14 mouse cellular contexts compared by ENCODE assay signal in the genomic region with DNA sequence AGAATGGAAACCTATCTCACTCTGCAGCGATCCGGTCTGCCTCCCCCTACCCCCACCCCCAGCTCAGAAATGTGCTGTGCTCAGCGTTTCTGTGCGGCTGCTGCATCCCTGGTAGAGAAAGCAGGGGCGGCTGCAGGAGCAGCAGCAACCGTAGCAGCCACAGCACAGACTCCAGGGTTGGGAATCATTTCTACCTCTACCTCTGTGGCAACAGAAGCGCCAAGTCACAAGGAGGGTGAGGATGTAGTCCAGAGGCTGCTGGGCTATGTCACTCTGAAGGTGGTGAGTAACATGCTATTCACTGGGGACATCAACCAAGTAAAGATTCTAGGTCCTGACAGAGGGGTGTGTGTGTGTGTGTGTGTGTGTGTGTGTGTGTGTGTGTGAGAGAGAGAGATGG.
DNase-seq lines count a peak whose midpoint lies in the region; ATAC-seq lines count a peak whose summit lies in the region.
"Had no signal": no experiment of that assay in that cellular context is flagged by ENCODE, and none has a peak within 500 bp of the region (broad histone marks: within the 10 kb centered on the region; RNA-seq: fewer than 3 reads in every experiment).

No protein-coding gene starts in this region.

- intact Hi-C loops in left cerebral cortex, postnatal 14 days (cut with DNase I), result loop anchor here (5.0 to 10.0 kb wide), 2 partner anchors 37 to 369 kb away; no protein-coding TSS in a partner anchor

- WGBS in hindbrain, embryonic 12.5 days, result 35% methylated on average over 7 of the region's 7 CpGs
- 29% methylated on average over 7 of the region's 7 CpGs for WGBS in neural tube, embryonic 13.5 days

- H3K36me3 ChIP-seq in hindbrain, embryonic 12.5 days, result no peaks in the 10 kb centered on the region
- no peaks in the 10 kb centered on the region for H3K36me3 ChIP-seq in neural tube, embryonic 13.5 days
- H3K36me3 ChIP-seq: G1E; lung, embryonic 15.5 days had no signal

- peak overlapping the region; percentile 41 for H3K4me2 ChIP-seq in hindbrain, embryonic 12.5 days (replicated peaks)
- H3K4me2 ChIP-seq in neural tube, embryonic 13.5 days, result peak overlapping the region; percentile 63
- H3K4me2 ChIP-seq: lung, embryonic 15.5 days had no signal

- peak; percentile 55 to 69 for DNase-seq in left cerebral cortex, postnatal 14 days (ENCODE audit: low spot score in 2 of 2)
- no peak for DNase-seq in left cerebral cortex, adult 9 months (ENCODE audit: low spot score in 2 of 2)
- peak; percentile 47 for DNase-seq in cerebellum, adult 9-11 months
- no peak for DNase-seq in urinary bladder, postnatal 4 days (ENCODE audit: low spot score in 2 of 2)
- DNase-seq in lung, adult 18-20 months, result no peak
- no peak for DNase-seq in lung, postnatal 25 days (ENCODE audit: low spot score)
- DNase-seq: heart, adult 11 months; thymus, postnatal 25 days had no signal

- peak overlapping the region; percentile 86 for H3K27ac ChIP-seq in hindbrain, embryonic 12.5 days
- peak overlapping the region; percentile 95 for H3K27ac ChIP-seq in neural tube, embryonic 13.5 days (replicated peaks)
- H3K27ac ChIP-seq: kidney, postnatal 0 days; lung, embryonic 15.5 days had no signal

- H3K9me3 ChIP-seq in hindbrain, embryonic 12.5 days (replicated peaks), result no peaks in the 10 kb centered on the region
- no peaks in the 10 kb centered on the region for H3K9me3 ChIP-seq in neural tube, embryonic 13.5 days
- H3K9me3 ChIP-seq: G1E; lung, embryonic 15.5 days had no signal

- H3K9ac ChIP-seq in hindbrain, embryonic 12.5 days, result peak overlapping the region; percentile 54
- H3K9ac ChIP-seq in neural tube, embryonic 13.5 days, result peak overlapping the region; percentile 79
- H3K9ac ChIP-seq: lung, embryonic 15.5 days had no signal

- peak; percentile 75 for ATAC-seq in hindbrain, embryonic 12.5 days (ENCODE audit: low FRiP score)
- ATAC-seq in neural tube, embryonic 13.5 days (ENCODE audit: low read depth), result peak; percentile 85

- H3K27me3 ChIP-seq in hindbrain, embryonic 12.5 days, result 0 out of 2 replicates have a peak, but pooled peaks cover 2% of the 10 kb centered on the region
- no peaks in the 10 kb centered on the region for H3K27me3 ChIP-seq in neural tube, embryonic 13.5 days

- peak overlapping the region; percentile 26 for H3K4me3 ChIP-seq in hindbrain, embryonic 12.5 days
- peak overlapping the region; percentile 43 for H3K4me3 ChIP-seq in neural tube, embryonic 13.5 days
- H3K4me3 ChIP-seq: erythroblast, embryonic 14.5 days; lung, embryonic 15.5 days had no signal

- peaks cover 16% of the 10 kb centered on the region for H3K4me1 ChIP-seq in hindbrain, embryonic 12.5 days
- H3K4me1 ChIP-seq in neural tube, embryonic 13.5 days (replicated peaks), result peaks cover 43% of the 10 kb centered on the region
- H3K4me1 ChIP-seq: lung, embryonic 15.5 days had no signal

Comparison
In these comparisons a context has a peak if more than half of its experiments do, and no peak if none do; other contexts are left out.
1. DNase-seq: peak in left cerebral cortex, postnatal 14 days (2 of 2) and cerebellum, adult 9-11 months (single experiment); none in left cerebral cortex, adult 9 months (0 of 2), urinary bladder, postnatal 4 days (0 of 2), lung, adult 18-20 months (0 of 2) and lung, postnatal 25 days (single experiment).